Mouse (Mus musculus): Measurements from ENCODE around the gene Gm10840.
"Not testable (repeated sequence)": the region's sequence is repeated elsewhere in the genome, so short reads cannot be mapped to it uniquely, and the experiment has no call there.

Gene Gm10840

DNA sequence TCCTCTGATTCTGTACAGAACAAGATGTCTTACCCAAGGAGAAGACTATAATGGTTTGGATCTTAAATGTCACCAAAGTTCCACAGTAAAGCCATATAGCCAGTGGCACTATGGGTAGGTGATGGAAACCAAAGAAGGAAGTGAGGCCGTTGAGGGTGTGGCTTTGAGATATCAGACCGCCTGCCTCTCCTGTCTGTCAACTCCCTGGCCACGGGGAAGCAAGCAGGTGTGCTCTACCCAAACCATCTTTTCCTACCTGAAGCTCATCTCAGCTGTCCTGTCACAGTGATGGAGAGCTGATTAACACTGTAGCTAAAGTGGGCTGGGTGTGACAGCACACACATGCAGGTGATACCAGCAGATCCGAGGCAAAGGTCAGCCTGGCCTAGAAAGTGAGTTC lies 37.6 kb downstream of the Gm10840 start:
- DNase-seq (ENCODE audit: low read depth, low spot score) = no peak

GRCm38 (mm10) chr11:106199997-106200396 lies 39.3 kb downstream of the Gm10840 start:
- not testable (repeated sequence) for DNase-seq (ENCODE audit: low read depth, low spot score)

DNA sequence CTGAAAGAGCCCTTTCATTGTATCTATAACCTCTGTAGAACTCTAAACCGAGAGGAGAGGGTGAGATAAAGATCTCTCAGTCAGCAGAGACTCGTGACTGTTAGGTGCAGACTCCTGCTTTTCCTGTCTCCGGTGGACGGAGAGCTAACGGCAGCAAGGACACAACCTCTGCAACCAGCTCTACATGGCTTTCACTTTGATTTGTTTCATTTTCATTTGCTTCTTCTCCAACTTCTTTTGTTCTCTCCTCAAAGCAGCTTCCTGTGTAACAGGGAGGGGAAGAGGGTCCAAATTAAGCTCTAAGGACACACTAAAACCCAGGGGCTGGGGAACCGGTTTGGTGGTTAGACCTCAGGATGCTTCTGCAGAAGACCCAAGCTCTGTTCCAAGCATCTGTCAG lies 40.1 kb downstream of the Gm10840 start:
- no peak for DNase-seq (ENCODE audit: low read depth, low spot score)

- DNase-seq (ENCODE audit: low read depth, low spot score) = no peak
Measured at GRCm38 (mm10) chr11:106201337-106202122, 40.9 kb downstream of the Gm10840 start.

DNA sequence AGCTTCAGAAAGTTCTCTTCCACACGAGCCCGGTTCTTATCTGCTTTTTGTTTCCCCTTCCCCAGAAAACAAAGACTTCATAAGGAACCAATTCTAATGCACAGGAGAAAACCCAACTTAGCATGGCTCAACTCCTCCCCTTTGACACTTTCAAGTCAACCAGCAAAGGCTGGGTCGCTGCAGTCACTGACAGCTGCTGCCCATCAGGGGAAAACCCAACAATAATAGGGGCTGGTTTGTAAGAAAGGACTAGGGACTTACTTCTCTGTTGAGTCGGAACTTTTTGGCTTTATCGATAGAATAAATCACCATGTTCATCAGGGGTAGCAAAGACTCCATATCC lies 41.4 kb downstream of the Gm10840 start, which contains the start of gene Strada:
Strada (minus strand) TSS at position 46 of the 343 bp plus-strand sequence.
- DNase-seq (ENCODE audit: low read depth, low spot score) = no peak

All from brain, adult 2 months (tissue).